Mouse (Mus musculus) lung, postnatal 0 days (tissue): Measurements from ENCODE around the gene Gucy2g. TPM values are rescaled to one million over a fixed set of nuclear protein-coding genes. Genes with fewer than 3 reads are reported as not detected.

Experiments
- ATAC-seq: fragments of 200-750 bp; cut with Nextera tagmentation; 2 replicates; pipeline ENCODE4 v1.8.0; 2017; ENCODE audit warnings: moderate library complexity
- DNase-seq: peaks from one replicate; pipeline ENCODE4 v3.0.0-alpha.2; 2016; ENCODE audit warnings: low spot score
- H3K27ac ChIP-seq: fragments of 300-500 bp; sonication (generic); 2 replicates; pipeline ENCODE4 v1.5.1; 2014; ENCODE audit warnings: antibody characterized with exemption, mild to moderate bottlenecking, low read length, mixed read lengths
- H3K27me3 ChIP-seq: fragments of 300-500 bp; sonication (generic); replicated peaks from 2 replicates; pipeline ENCODE4 v1.6.1; 2014; ENCODE audit warnings: low read length, mixed read lengths; ENCODE audit not compliant: insufficient read depth
- H3K36me3 ChIP-seq: fragments of 300-500 bp; sonication (generic); 2 replicates; pipeline ENCODE4 v1.6.1; 2014; ENCODE audit warnings: low read length, mixed read lengths; ENCODE audit not compliant: insufficient read depth
- H3K4me1 ChIP-seq: fragments of 300-500 bp; sonication (generic); 2 replicates; pipeline ENCODE4 v1.6.1; 2014; ENCODE audit warnings: antibody characterized with exemption, low read depth, low read length, mixed read lengths; ENCODE audit not compliant: insufficient read depth
- H3K4me2 ChIP-seq: fragments of 300-500 bp; sonication (generic); replicated peaks from 2 replicates; pipeline ENCODE4 v1.6.1; 2014; ENCODE audit warnings: low read depth, mild to moderate bottlenecking, low read length, moderate library complexity, mixed read lengths
- H3K4me3 ChIP-seq: fragments of 300-500 bp; sonication (generic); 2 replicates; pipeline ENCODE4 v1.5.1; 2014; ENCODE audit warnings: low read depth, low read length
- H3K9ac ChIP-seq: fragments of 300-500 bp; sonication (generic); replicated peaks from 2 replicates; pipeline ENCODE4 v1.6.1; 2014; ENCODE audit warnings: low read depth, mild to moderate bottlenecking
- H3K9me3 ChIP-seq: fragments of 300-500 bp; sonication (generic); 2 replicates; pipeline ENCODE4 v1.6.1; 2016; ENCODE audit warnings: low read length, mixed read lengths
- CTCF ChIP-seq: IDR thresholded peaks from 2 replicates; pipeline ENCODE4 v1.5.1; 2016; ENCODE audit warnings: antibody characterized with exemption, mild to moderate bottlenecking
- EP300 ChIP-seq: IDR thresholded peaks from 2 replicates; pipeline ENCODE4 v1.6.1; 2016; ENCODE audit warnings: antibody characterized with exemption, mild to moderate bottlenecking, control low read depth
- WGBS: fragments of 180-500 bp; shearing (Covaris S2); extraction: QIAGEN DNeasy Blood & Tissue Kit; methylation state at CpG from one replicate; pipeline ENCODE4 v1.1.7; 2014; 5-methylcytosine and 5-hydroxymethylcytosine counted together
- polyA plus RNA-seq: library from polyadenylated mRNA; unstranded; fragments of >200 nt; fragmentation: Nextera tagmentation; extraction: Ambion mirVana; gene quantifications from 2 replicates; pipeline ENCODE4 v1.2.1, GENCODE M21; 2015

Gucy2g gene
- polyA plus RNA-seq, 1 experiment from 2014 or later: 0.05 TPM

- Histone ChIP-seq H3K9me3 (no peaks in the 10 kb centered on the region), H3K9ac (no peak overlapping the region), H3K27me3 (no peaks in the 10 kb centered on the region), H3K36me3 (no peaks in the 10 kb centered on the region), H3K27ac (no peak overlapping the region), H3K4me3 (no peak overlapping the region), H3K4me1 (peaks cover 3% of the 10 kb centered on the region; the same call in 1 of the 2 replicates), H3K4me2 (no peak overlapping the region)
- no peak for DNase-seq
- ATAC-seq: no peak
- TF ChIP-seq CTCF (no peak), EP300 (no peak)
- WGBS: 71% methylated on average over 5 of the region's 5 CpGs
Observed at GRCm38 (mm10) chr19:55236564-55236963, 4.5 kb downstream of the Gucy2g start.

GRCm38 (mm10) chr19:55236026-55236425 is 5.0 kb downstream of the Gucy2g start:
- DNase-seq: no peak
- no peak overlapping the region for H3K4me2 ChIP-seq
- WGBS: 19% methylated on average over 2 of the region's 2 CpGs
- no peaks in the 10 kb centered on the region for H3K36me3 ChIP-seq
- no peaks in the 10 kb centered on the region for H3K9me3 ChIP-seq
- TF ChIP-seq EP300 (no peak), CTCF (no peak)
- no peak overlapping the region for H3K27ac ChIP-seq
- H3K4me3 ChIP-seq: no peak overlapping the region
- H3K4me1 ChIP-seq: peaks cover 3% of the 10 kb centered on the region; the same call in 1 of the 2 replicates
- H3K9ac ChIP-seq: no peak overlapping the region
- no peaks in the 10 kb centered on the region for H3K27me3 ChIP-seq
- no peak for ATAC-seq

GRCm38 (mm10) chr19:55232136-55232535 is 8.9 kb downstream of the Gucy2g start:
- Histone ChIP-seq H3K4me3 (no peak overlapping the region), H3K27ac (no peak overlapping the region), H3K4me1 (peaks cover 3% of the 10 kb centered on the region; the same call in 1 of the 2 replicates), H3K4me2 (no peak overlapping the region), H3K9ac (no peak overlapping the region), H3K9me3 (no peaks in the 10 kb centered on the region), H3K27me3 (no peaks in the 10 kb centered on the region), H3K36me3 (no peaks in the 10 kb centered on the region)
- ATAC-seq (peak; percentile 95), DNase-seq (peak; percentile 92)
- TF ChIP-seq CTCF (no peak), EP300 (peak; percentile 26; the same call in 1 of the 2 replicates)
- 10% methylated on average over 8 of the region's 8 CpGs for WGBS

GRCm38 (mm10) chr19:55231081-55231480 is 10.0 kb downstream of the Gucy2g start:
- Histone ChIP-seq H3K4me1 (peaks cover 3% of the 10 kb centered on the region; the same call in 1 of the 2 replicates), H3K27ac (no peak overlapping the region), H3K4me3 (no peak overlapping the region), H3K27me3 (no peaks in the 10 kb centered on the region), H3K9ac (no peak overlapping the region), H3K4me2 (no peak overlapping the region), H3K36me3 (no peaks in the 10 kb centered on the region), H3K9me3 (no peaks in the 10 kb centered on the region)
- WGBS: 70% methylated on average over 10 of the region's 10 CpGs
- no peak for DNase-seq
- no peak for TF ChIP-seq EP300
- no peak for TF ChIP-seq CTCF
- no peak for ATAC-seq

GRCm38 (mm10) chr19:55227135-55227534 is 13.9 kb downstream of the Gucy2g start:
- 80% methylated on average over 7 of the region's 7 CpGs for WGBS
- no peak overlapping the region for H3K4me2 ChIP-seq
- no peak overlapping the region for H3K4me3 ChIP-seq
- H3K36me3 ChIP-seq: no peaks in the 10 kb centered on the region
- no peak for ATAC-seq
- TF ChIP-seq EP300 (no peak), CTCF (peak; percentile 31; the same call in 1 of the 2 replicates)
- no peaks in the 10 kb centered on the region for H3K27me3 ChIP-seq
- H3K9ac ChIP-seq: no peak overlapping the region
- no peak overlapping the region for H3K27ac ChIP-seq
- no peaks in the 10 kb centered on the region for H3K9me3 ChIP-seq
- no peak for DNase-seq
- H3K4me1 ChIP-seq: peaks cover under 1% of the 10 kb centered on the region; the same call in 1 of the 2 replicates

- Histone ChIP-seq H3K4me2 (no peak overlapping the region), H3K4me3 (no peak overlapping the region), H3K27me3 (no peaks in the 10 kb centered on the region), H3K9me3 (no peaks in the 10 kb centered on the region), H3K27ac (no peak overlapping the region), H3K9ac (no peak overlapping the region), H3K4me1 (no peaks in the 10 kb centered on the region), H3K36me3 (no peaks in the 10 kb centered on the region)
- TF ChIP-seq EP300 (no peak), CTCF (no peak)
- DNase-seq (no peak), ATAC-seq (no peak)
- WGBS: 71% methylated on average over 5 of the region's 5 CpGs
Observed at GRCm38 (mm10) chr19:55226621-55227020, 14.4 kb downstream of the Gucy2g start.

GRCm38 (mm10) chr19:55222268-55222667 is 18.8 kb downstream of the Gucy2g start:
- DNase-seq: no peak
- no peak overlapping the region for H3K4me3 ChIP-seq
- H3K36me3 ChIP-seq: no peaks in the 10 kb centered on the region
- no peak for TF ChIP-seq CTCF
- TF ChIP-seq EP300: no peak
- H3K4me1 ChIP-seq: no peaks in the 10 kb centered on the region; the same call in 1 of the 2 replicates
- H3K27ac ChIP-seq: no peak overlapping the region
- ATAC-seq: no peak
- H3K27me3 ChIP-seq: no peaks in the 10 kb centered on the region
- 88% methylated on average over 9 of the region's 9 CpGs for WGBS
- H3K9ac ChIP-seq: no peak overlapping the region
- no peaks in the 10 kb centered on the region for H3K9me3 ChIP-seq
- H3K4me2 ChIP-seq: no peak overlapping the region
